8 mouse cellular contexts compared by ENCODE assay signal in the genomic region with DNA sequence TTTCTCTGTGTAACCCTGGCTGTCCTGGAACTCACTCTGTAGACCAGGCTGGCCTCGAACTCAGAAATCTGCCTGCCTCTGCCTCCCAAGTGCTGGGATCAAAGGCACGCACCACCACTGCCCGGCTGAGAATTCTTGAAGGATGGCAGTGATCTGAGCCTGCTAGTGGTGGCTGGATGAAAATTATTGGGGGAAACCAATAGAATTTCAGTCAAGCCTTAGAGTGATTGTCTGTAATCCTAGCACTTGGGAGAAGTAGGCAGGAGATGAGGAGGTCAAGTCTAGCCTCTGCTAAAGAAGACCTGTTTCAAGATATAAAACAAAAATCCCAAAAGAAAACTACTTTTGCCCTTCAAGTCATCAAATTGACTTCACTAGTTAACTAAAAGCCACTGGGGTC. TPM values are rescaled to one million over a fixed set of nuclear protein-coding genes. Genes with fewer than 3 reads are reported as not detected.
A peak's percentile ranks its signal among the peaks of the same experiment; 100 is the strongest.
DNase-seq lines count a peak whose midpoint lies in the region; ATAC-seq lines count a peak whose summit lies in the region.

No protein-coding gene starts in this region.

- no peak overlapping the region for H3K27ac ChIP-seq in kidney, embryonic 15.5 days
- H3K27ac ChIP-seq in intestine, embryonic 16.5 days (ENCODE audit: low read length): no peak overlapping the region
- no peak overlapping the region for H3K27ac ChIP-seq in midbrain, embryonic 16.5 days (ENCODE audit: low read length)

- peaks cover 27% of the 10 kb centered on the region for H3K36me3 ChIP-seq in kidney, embryonic 15.5 days
- peaks cover 7% of the 10 kb centered on the region; the same call in 1 of the 2 replicates for H3K36me3 ChIP-seq in intestine, embryonic 16.5 days (ENCODE audit: control insufficient read depth, insufficient read depth, low read length)
- H3K36me3 ChIP-seq in midbrain, embryonic 16.5 days (ENCODE audit: control insufficient read depth, insufficient read depth, low read length): peaks cover 7% of the 10 kb centered on the region

- H3K9ac ChIP-seq in kidney, embryonic 15.5 days: no peak overlapping the region
- no peak overlapping the region for H3K9ac ChIP-seq in intestine, embryonic 16.5 days (ENCODE audit: low read depth, low read length)
- H3K9ac ChIP-seq in midbrain, embryonic 16.5 days (ENCODE audit: low read depth, low read length): no peak overlapping the region

- peak overlapping the region; percentile 82 for H3K4me2 ChIP-seq in kidney, embryonic 15.5 days
- no peak overlapping the region for H3K4me2 ChIP-seq in intestine, embryonic 16.5 days (ENCODE audit: low read depth, low read length)
- no peak overlapping the region for H3K4me2 ChIP-seq in midbrain, embryonic 16.5 days (ENCODE audit: low read length)

- no peaks in the 10 kb centered on the region for H3K27me3 ChIP-seq in kidney, embryonic 15.5 days
- no peaks in the 10 kb centered on the region for H3K27me3 ChIP-seq in intestine, embryonic 16.5 days (replicated peaks; ENCODE audit: control insufficient read depth, insufficient read depth, low read length)
- no peaks in the 10 kb centered on the region for H3K27me3 ChIP-seq in midbrain, embryonic 16.5 days (ENCODE audit: control insufficient read depth, insufficient read depth, low read depth, low read length)

- no peaks in the 10 kb centered on the region for H3K9me3 ChIP-seq in kidney, embryonic 15.5 days (replicated peaks)
- no peaks in the 10 kb centered on the region for H3K9me3 ChIP-seq in intestine, embryonic 16.5 days (ENCODE audit: control insufficient read depth, low read length)
- no peaks in the 10 kb centered on the region for H3K9me3 ChIP-seq in midbrain, embryonic 16.5 days (replicated peaks; ENCODE audit: control insufficient read depth, low read length, poor library complexity, severe bottlenecking)

- peak; percentile 26; the same call in 1 of the 2 replicates for ATAC-seq in kidney, embryonic 15.5 days (replicated peaks; ENCODE audit: low FRiP score)
- ATAC-seq in erythroblast, adult 5-6 weeks (replicated peaks; ENCODE audit: low FRiP score, poor library complexity, severe bottlenecking): peak; percentile 30
- ATAC-seq in intestine, embryonic 16.5 days: peak; percentile 1; the same call in 1 of the 2 replicates
- ATAC-seq in midbrain, embryonic 16.5 days: peak; percentile 22

- peaks cover 12% of the 10 kb centered on the region for H3K4me1 ChIP-seq in kidney, embryonic 15.5 days
- peaks cover 13% of the 10 kb centered on the region for H3K4me1 ChIP-seq in intestine, embryonic 16.5 days (ENCODE audit: control insufficient read depth, insufficient read depth, low read length)
- peaks cover 11% of the 10 kb centered on the region for H3K4me1 ChIP-seq in midbrain, embryonic 16.5 days (ENCODE audit: control insufficient read depth, insufficient read depth, low read length)

- no peak for DNase-seq in kidney, postnatal 10 days
- no peak for DNase-seq in cerebellum, postnatal 10 days
- DNase-seq in ovary, postnatal 36 days (ENCODE audit: low spot score): no peak
- DNase-seq in kidney, postnatal 14 days: no peak

- peak overlapping the region; percentile 95 for H3K4me3 ChIP-seq in kidney, embryonic 15.5 days (replicated peaks)
- H3K4me3 ChIP-seq in intestine, embryonic 16.5 days (ENCODE audit: low read length): peak overlapping the region; percentile 88
- H3K4me3 ChIP-seq in midbrain, embryonic 16.5 days (ENCODE audit: low read depth, low read length): no peak overlapping the region; the same call in 1 of the 2 replicates

- WGBS in kidney, embryonic 15.5 days: 94% methylated on average over 3 of the region's 3 CpGs
- WGBS in intestine, embryonic 16.5 days: 91% methylated on average over 3 of the region's 3 CpGs
- WGBS in midbrain, embryonic 16.5 days: 98% methylated on average over 3 of the region's 3 CpGs

RNA-seq across cellular contexts. Expression of a gene that starts 0.4 kb away (rescaled TPM):
- polyA plus RNA-seq in kidney, embryonic 15.5 days (2015; fragmentation: Nextera tagmentation; extraction: Ambion mirVana): 102 and 103 TPM in 2 replicates
- 6.0 and 9.6 TPM in 2 replicates for total RNA-seq in erythroblast, adult 5-6 weeks (2015; ENCODE audit: low replicate concordance)
- total RNA-seq in erythroblast, adult 5-6 weeks (2017; ENCODE audit: low replicate concordance): 25.0 and 28.8 TPM in 2 replicates
- polyA plus RNA-seq in intestine, embryonic 16.5 days (2015; fragmentation: Nextera tagmentation; extraction: Ambion mirVana): 86.0 and 91.7 TPM in 2 replicates
- polyA plus RNA-seq in midbrain, embryonic 16.5 days (2015; fragmentation: Nextera tagmentation; extraction: Ambion mirVana): 108 and 113 TPM in 2 replicates

RNA-seq across cellular contexts. Expression of a gene that starts 9.7 kb away (rescaled TPM):
- 1,039 and 1,041 TPM in 2 replicates for polyA plus RNA-seq in kidney, embryonic 15.5 days (2015; fragmentation: Nextera tagmentation; extraction: Ambion mirVana)
- 255 and 289 TPM in 2 replicates for total RNA-seq in erythroblast, adult 5-6 weeks (2015; ENCODE audit: low replicate concordance)
- total RNA-seq in erythroblast, adult 5-6 weeks (2017; ENCODE audit: low replicate concordance): 800 and 908 TPM in 2 replicates
- 1,204 and 1,241 TPM in 2 replicates for polyA plus RNA-seq in intestine, embryonic 16.5 days (2015; fragmentation: Nextera tagmentation; extraction: Ambion mirVana)
- polyA plus RNA-seq in midbrain, embryonic 16.5 days (2015; fragmentation: Nextera tagmentation; extraction: Ambion mirVana): 662 and 691 TPM in 2 replicates

RNA-seq across cellular contexts. Expression of a gene that starts 15.5 kb away (rescaled TPM):
- polyA plus RNA-seq in kidney, embryonic 15.5 days (2015; fragmentation: Nextera tagmentation; extraction: Ambion mirVana): 66.5 and 70.3 TPM in 2 replicates
- 54.3 and 54.8 TPM in 2 replicates for total RNA-seq in erythroblast, adult 5-6 weeks (2015; ENCODE audit: low replicate concordance)
- 10.6 and 24.4 TPM in 2 replicates for total RNA-seq in erythroblast, adult 5-6 weeks (2017; ENCODE audit: low replicate concordance)
- 39.5 and 45.4 TPM in 2 replicates for polyA plus RNA-seq in intestine, embryonic 16.5 days (2015; fragmentation: Nextera tagmentation; extraction: Ambion mirVana)
- 27.7 and 33.2 TPM in 2 replicates for polyA plus RNA-seq in midbrain, embryonic 16.5 days (2015; fragmentation: Nextera tagmentation; extraction: Ambion mirVana)

RNA-seq across cellular contexts. Expression of a gene that starts 16.0 kb away (rescaled TPM):
- polyA plus RNA-seq in kidney, embryonic 15.5 days (2015; fragmentation: Nextera tagmentation; extraction: Ambion mirVana): 112 and 122 TPM in 2 replicates
- 379 and 406 TPM in 2 replicates for total RNA-seq in erythroblast, adult 5-6 weeks (2015; ENCODE audit: low replicate concordance)
- total RNA-seq in erythroblast, adult 5-6 weeks (2017; ENCODE audit: low replicate concordance): 572 and 669 TPM in 2 replicates
- polyA plus RNA-seq in intestine, embryonic 16.5 days (2015; fragmentation: Nextera tagmentation; extraction: Ambion mirVana): 109 and 115 TPM in 2 replicates
- polyA plus RNA-seq in midbrain, embryonic 16.5 days (2015; fragmentation: Nextera tagmentation; extraction: Ambion mirVana): 80.7 and 85.6 TPM in 2 replicates

RNA-seq across cellular contexts. Expression of a gene that starts 25.1 kb away (rescaled TPM):
- 52.6 and 53.0 TPM in 2 replicates for polyA plus RNA-seq in kidney, embryonic 15.5 days (2015; fragmentation: Nextera tagmentation; extraction: Ambion mirVana)
- total RNA-seq in erythroblast, adult 5-6 weeks (2015; ENCODE audit: low replicate concordance): 4.4 and 5.9 TPM in 2 replicates
- 7.4 and 7.7 TPM in 2 replicates for total RNA-seq in erythroblast, adult 5-6 weeks (2017; ENCODE audit: low replicate concordance)
- 61.8 and 63.4 TPM in 2 replicates for polyA plus RNA-seq in intestine, embryonic 16.5 days (2015; fragmentation: Nextera tagmentation; extraction: Ambion mirVana)
- polyA plus RNA-seq in midbrain, embryonic 16.5 days (2015; fragmentation: Nextera tagmentation; extraction: Ambion mirVana): 35.0 and 37.4 TPM in 2 replicates
